Mouse (Mus musculus) ES-E14 (cell line): Measurements from ENCODE around the gene Cyb561. TPM values are rescaled to one million over a fixed set of nuclear protein-coding genes. Genes with fewer than 3 reads are reported as not detected.

ENCODE experiments used
- DNase-seq: peaks from one replicate; pipeline ENCODE4 v3.0.0-alpha.2; 2013; ENCODE audit warnings: low read depth, low spot score
- H3K27ac ChIP-seq: 2 replicates; pipeline ENCODE4 v1.5.1; 2012; ENCODE audit warnings: low read depth, mild to moderate bottlenecking, low read length, moderate library complexity, mixed read lengths; ENCODE audit not compliant: poor library complexity, insufficient read depth, severe bottlenecking
- H3K36me3 ChIP-seq: 2 replicates; pipeline ENCODE4 v1.6.1; 2012; ENCODE audit warnings: mild to moderate bottlenecking, low read length, moderate library complexity, mixed read lengths; ENCODE audit not compliant: control insufficient read depth, poor library complexity, insufficient read depth, severe bottlenecking
- H3K4me1 ChIP-seq, 2 experiments: fragments of 150-350 bp in 1 of 2; sonication (generic) in 1 of 2; 2 replicates each; pipeline ENCODE4 v1.6.1; 2012; ENCODE audit warnings: low read length in 2 of 2, mild to moderate bottlenecking in 1 of 2, mixed read lengths in 1 of 2; ENCODE audit not compliant: control insufficient read depth in 2 of 2, insufficient read depth in 2 of 2, poor library complexity in 1 of 2
- H3K4me3 ChIP-seq, 2 experiments: fragments of 150-350 bp in 1 of 2; sonication (generic) in 1 of 2; 2 replicates each; pipeline ENCODE4 v1.5.1; 2012; ENCODE audit warnings: low read length in 2 of 2, low read depth in 1 of 2, mild to moderate bottlenecking in 1 of 2, mixed read lengths in 1 of 2; ENCODE audit not compliant: insufficient read depth in 1 of 2, poor library complexity in 1 of 2, severe bottlenecking in 1 of 2
- H3K9ac ChIP-seq: 2 replicates; pipeline ENCODE4 v1.6.1; 2012; ENCODE audit warnings: low read depth, mild to moderate bottlenecking, low read length, mixed read lengths; ENCODE audit not compliant: poor library complexity, insufficient read depth, severe bottlenecking
- H3K9me3 ChIP-seq: fragments of 150-350 bp; sonication (generic); 2 replicates; pipeline ENCODE4 v1.6.1; 2012; ENCODE audit warnings: low read depth, mild to moderate bottlenecking, low read length; ENCODE audit not compliant: control insufficient read depth, insufficient read depth
- CHD2 ChIP-seq: IDR thresholded peaks from 2 replicates; pipeline ENCODE4 v1.6.1; 2014; ENCODE audit warnings: mild to moderate bottlenecking, low read depth, low read length, inconsistent platforms
- HCFC1 ChIP-seq: IDR thresholded peaks from 2 replicates; pipeline ENCODE4 v1.6.1; 2012; ENCODE audit warnings: low read length, inconsistent platforms, borderline replicate concordance; ENCODE audit not compliant: insufficient read depth
- MAFK ChIP-seq: IDR thresholded peaks from 2 replicates; pipeline ENCODE4 v1.6.1; 2014; ENCODE audit warnings: mild to moderate bottlenecking, low read depth, low read length, inconsistent platforms; ENCODE audit not compliant: insufficient read depth
- ZC3H11A ChIP-seq: IDR thresholded peaks from 2 replicates; pipeline ENCODE4 v1.6.1; 2012; ENCODE audit warnings: low read depth, mild to moderate bottlenecking, inconsistent platforms, low read length, borderline replicate concordance
- ZNF384 ChIP-seq: IDR thresholded peaks from 2 replicates; pipeline ENCODE4 v1.6.1; 2012; ENCODE audit warnings: low read depth, low read length, inconsistent platforms
- in situ Hi-C, 2 experiments: fragments of 600-800 bp; cut with MboI; formaldehyde crosslinking; loops; one replicate each; pipeline ENCODE4 v1.15.1; 2025; ENCODE audit warnings: low sequenced_read_pairs in 2 of 2, inconsistent platforms in 1 of 2; ENCODE audit not compliant: unreplicated experiment in 2 of 2
- total RNA-seq: library from RNA; depleted of rRNA; stranded (reverse); fragments of 300-350 nt; gene quantifications from 2 replicates; pipeline ENCODE4 v1.2.3, GENCODE M21; 2012

The Cyb561 gene
- total RNA-seq, 1 experiment: 14.7 TPM

DNA sequence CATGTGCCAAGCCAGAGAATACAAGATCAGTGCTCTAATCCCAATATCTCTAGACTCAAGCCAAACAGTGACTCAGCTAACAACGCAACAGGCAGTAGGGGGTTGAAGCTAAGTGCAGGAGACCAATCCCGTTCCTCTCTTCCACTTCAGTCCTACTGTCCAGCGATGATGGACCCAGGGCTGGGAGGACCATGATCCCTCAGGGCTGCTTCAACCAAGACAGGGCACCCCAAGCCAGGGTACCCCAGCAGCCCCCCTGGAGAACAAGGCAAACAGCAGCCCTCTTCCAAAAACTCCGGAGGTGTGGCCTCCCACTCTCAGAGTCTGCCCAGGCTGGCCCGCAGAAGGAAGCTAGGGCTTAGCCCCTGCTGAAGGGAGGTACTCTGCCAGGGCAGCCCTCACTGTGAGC is 18.8 kb downstream of the Cyb561 start:
- Histone ChIP-seq H3K9ac (no peak overlapping the region), H3K27ac (no peak overlapping the region), H3K36me3 (peaks cover 3% of the 10 kb centered on the region; the same call in 1 of the 2 replicates), H3K4me1 (peaks cover 0 to 3% of the 10 kb centered on the region in 2 experiments; a peak in 1 of 4 replicates), H3K9me3 (no peaks in the 10 kb centered on the region), H3K4me3 (no peak overlapping the region)
- TF ChIP-seq HCFC1: no peak
- no peak for TF ChIP-seq ZNF384
- no peak for TF ChIP-seq MAFK
- TF ChIP-seq ZC3H11A: no peak
- DNase-seq: no peak
- in situ Hi-C loops: no loop called here

- Histone ChIP-seq H3K27ac (no peak overlapping the region), H3K4me1 (peaks cover 0 to 3% of the 10 kb centered on the region in 2 experiments; a peak in 1 of 4 replicates), H3K9ac (no peak overlapping the region), H3K9me3 (no peaks in the 10 kb centered on the region), H3K4me3 (no peak overlapping the region), H3K36me3 (peaks cover 3% of the 10 kb centered on the region; the same call in 1 of the 2 replicates)
- TF ChIP-seq MAFK: no peak
- no peak for TF ChIP-seq ZNF384
- no peak for TF ChIP-seq CHD2
- TF ChIP-seq ZC3H11A: no peak
- no peak for TF ChIP-seq HCFC1
- no peak for DNase-seq
- in situ Hi-C loops: no loop called here
These were observed 19.4 kb downstream of the Cyb561 start for GRCm38 (mm10) chr11:105933746-105934145.

- Histone ChIP-seq H3K4me1 (peaks cover 0 to 3% of the 10 kb centered on the region in 2 experiments; a peak in 1 of 4 replicates), H3K27ac (no peak overlapping the region), H3K36me3 (peaks cover 2% of the 10 kb centered on the region; the same call in 1 of the 2 replicates), H3K9ac (no peak overlapping the region), H3K4me3 (no peak overlapping the region), H3K9me3 (no peaks in the 10 kb centered on the region)
- in situ Hi-C loops: no loop called here
- no peak for DNase-seq
- TF ChIP-seq MAFK (no peak), ZNF384 (no peak), HCFC1 (no peak)
These were observed 21.8 kb downstream of the Cyb561 start for GRCm38 (mm10) chr11:105931380-105931779.

DNA sequence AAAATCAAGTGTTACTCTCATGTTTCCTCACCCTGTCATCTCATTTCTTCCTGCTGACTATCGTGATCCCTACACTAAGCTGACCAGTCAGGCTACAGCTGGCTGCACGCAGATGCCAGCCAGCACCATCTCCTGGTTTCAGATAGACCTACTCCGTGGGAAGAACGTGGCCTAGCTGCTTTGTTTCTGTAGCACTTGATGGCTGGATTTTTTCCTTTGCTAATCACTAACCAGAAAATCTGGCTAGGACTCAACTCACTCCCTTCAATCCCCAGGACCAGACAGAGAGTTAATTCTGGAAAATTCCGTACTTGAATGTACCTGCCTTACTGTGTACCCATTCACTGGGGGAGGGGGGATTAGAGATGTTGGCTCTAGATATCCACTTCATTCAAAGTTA is 25.0 kb downstream of the Cyb561 start:
- Histone ChIP-seq H3K36me3 (no peaks in the 10 kb centered on the region), H3K27ac (no peak overlapping the region), H3K9ac (no peak overlapping the region), H3K4me3 (no peak overlapping the region), H3K9me3 (no peaks in the 10 kb centered on the region), H3K4me1 (no peaks in the 10 kb centered on the region; a peak in 1 of 4 replicates)
- TF ChIP-seq ZNF384 (no peak), HCFC1 (no peak), ZC3H11A (no peak), CHD2 (no peak), MAFK (no peak)
- no peak for DNase-seq
- in situ Hi-C loops: no loop called here

DNA sequence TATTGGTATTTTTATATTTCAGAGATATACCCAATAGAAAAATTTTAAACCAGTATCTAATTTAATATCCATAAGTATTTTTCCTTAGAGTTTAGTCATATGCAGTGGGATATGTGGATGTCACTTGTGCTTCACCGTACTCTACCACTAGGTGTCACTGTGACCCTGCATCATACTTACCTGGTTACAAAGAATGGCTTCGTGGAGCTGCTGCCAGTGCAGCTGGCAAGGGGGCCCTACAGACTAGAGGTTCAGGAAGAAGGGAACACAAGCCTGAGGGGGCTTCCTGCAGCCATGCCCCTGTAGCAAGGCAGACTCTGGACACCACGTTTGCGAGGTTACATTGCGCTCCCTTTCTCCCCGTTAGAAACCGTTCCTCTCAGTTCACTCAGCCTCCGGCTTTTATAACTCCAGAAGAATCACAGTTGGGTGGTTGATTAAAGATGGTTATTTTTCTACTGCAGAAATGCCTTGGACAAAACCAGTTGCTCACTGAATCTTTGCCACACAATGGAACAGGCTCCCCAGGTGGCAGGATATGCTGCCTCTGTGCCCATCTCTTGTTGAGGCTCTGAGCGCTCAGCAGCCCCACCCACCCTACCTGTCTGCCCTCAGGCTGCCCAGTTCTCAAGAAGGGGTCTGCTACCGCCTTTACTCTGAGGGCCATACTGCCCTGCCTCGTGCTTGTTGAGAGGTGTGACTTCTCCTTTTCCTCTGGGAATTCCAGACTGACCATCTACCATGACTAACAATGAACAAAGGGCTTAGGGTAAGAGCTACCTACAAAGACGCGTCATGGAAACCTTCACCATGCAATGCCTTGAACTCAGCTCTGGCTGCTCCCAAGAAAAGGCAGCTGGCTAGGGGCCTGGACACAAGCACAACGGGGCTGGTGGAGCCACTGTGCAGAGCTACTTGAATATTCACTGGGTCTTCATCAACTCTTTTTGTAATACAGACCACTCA is 25.8 kb downstream of the Cyb561 start:
- DNase-seq: no peak
- no peaks in the 10 kb centered on the region; a peak in 1 of 4 replicates for H3K4me1 ChIP-seq
- no peaks in the 10 kb centered on the region for H3K36me3 ChIP-seq
- no peak overlapping the region for H3K4me3 ChIP-seq
- no peak for TF ChIP-seq MAFK
- peak; percentile 95 for TF ChIP-seq ZC3H11A
- no peaks in the 10 kb centered on the region for H3K9me3 ChIP-seq
- in situ Hi-C loops: no loop called here
- H3K9ac ChIP-seq: no peak overlapping the region
- no peak overlapping the region for H3K27ac ChIP-seq
